Mouse (Mus musculus): Measurements from ENCODE around the gene Ikzf4. TPM values are rescaled to one million over a fixed set of nuclear protein-coding genes. Genes with fewer than 3 reads are reported as not detected.
A peak's percentile ranks its signal among the peaks of the same experiment; 100 is the strongest.

Ikzf4 gene
- total RNA-seq, 2 experiments from 2014 or later = 1.5 to 2.2 TPM

GRCm38 (mm10) chr10:128606483-128606882, 39.3 kb downstream of the Ikzf4 start:
- DNase-seq = no peak

DNA sequence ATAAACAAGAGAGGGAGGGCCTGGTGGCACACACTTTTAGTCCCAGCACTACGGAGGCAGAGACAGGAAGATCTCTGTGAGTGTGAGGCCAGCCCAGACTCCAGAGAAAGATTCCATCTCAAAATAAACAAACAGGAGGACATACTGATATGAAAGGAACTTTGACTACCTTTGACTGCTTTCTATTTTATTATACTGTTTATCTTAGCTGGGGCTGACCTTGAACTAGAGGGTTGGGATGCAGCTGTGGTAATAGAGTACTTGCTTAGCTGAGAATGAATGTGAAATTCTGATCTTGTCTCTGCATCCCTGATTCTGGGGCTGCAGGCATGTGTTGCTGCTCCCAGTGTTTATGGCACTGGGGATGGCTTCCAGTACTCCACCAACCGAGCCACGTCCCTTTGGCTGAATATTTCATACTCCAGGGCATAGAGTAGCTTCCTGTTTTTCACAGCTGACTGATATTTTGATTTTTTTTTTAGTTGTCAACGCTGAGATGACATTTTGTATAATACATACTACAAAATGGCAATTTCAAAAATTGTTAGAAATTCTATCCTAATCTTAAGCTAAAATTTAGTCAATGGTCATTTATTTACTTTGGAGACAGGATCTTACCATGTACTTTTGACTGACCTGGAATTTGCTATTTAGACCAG, 43.2 kb downstream of the Ikzf4 start:
- no peak for DNase-seq

GRCm38 (mm10) chr10:128601499-128601898, 44.3 kb downstream of the Ikzf4 start:
- DNase-seq = no peak

- no peak for DNase-seq
Measured at GRCm38 (mm10) chr10:128598476-128598875, 47.3 kb downstream of the Ikzf4 start.

GRCm38 (mm10) chr10:128592797-128593196, 53.0 kb downstream of the Ikzf4 start:
- no peak for DNase-seq

GRCm38 (mm10) chr10:128591436-128591835, 54.4 kb downstream of the Ikzf4 start:
- DNase-seq = no peak

DNA sequence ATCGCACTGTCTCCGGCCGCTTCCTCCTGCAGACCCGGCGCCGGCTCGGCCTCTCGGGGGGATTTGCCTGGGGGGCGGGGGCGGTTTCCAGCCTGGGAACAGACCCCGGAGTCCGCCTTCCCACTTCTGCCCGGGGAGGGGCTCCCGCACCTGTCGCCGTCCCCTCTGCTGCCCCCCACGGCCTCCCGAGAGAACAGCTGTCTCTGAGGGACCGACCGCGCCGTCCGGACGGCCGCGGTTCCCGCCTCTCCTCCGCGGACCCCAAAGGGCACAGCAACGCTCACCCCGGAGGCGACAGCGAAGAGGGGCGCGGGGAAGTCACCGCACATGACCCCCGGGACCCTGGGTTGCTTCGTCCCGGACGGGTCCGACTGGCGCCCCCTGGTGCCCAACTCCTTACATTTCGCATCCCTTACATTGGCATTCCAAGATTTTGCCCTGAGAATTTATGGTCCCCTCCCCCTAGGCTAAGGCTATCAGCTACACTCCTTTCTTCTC, 55.5 kb downstream of the Ikzf4 start:
- DNase-seq = peak; percentile 71 to 86

GRCm38 (mm10) chr10:128589464-128590192, 56.2 kb downstream of the Ikzf4 start, which contains the start of gene Erbb3:
TSS of gene Erbb3 (minus strand) at chr10:128589652.
- DNase-seq = peak; percentile 69 to 78

DNA sequence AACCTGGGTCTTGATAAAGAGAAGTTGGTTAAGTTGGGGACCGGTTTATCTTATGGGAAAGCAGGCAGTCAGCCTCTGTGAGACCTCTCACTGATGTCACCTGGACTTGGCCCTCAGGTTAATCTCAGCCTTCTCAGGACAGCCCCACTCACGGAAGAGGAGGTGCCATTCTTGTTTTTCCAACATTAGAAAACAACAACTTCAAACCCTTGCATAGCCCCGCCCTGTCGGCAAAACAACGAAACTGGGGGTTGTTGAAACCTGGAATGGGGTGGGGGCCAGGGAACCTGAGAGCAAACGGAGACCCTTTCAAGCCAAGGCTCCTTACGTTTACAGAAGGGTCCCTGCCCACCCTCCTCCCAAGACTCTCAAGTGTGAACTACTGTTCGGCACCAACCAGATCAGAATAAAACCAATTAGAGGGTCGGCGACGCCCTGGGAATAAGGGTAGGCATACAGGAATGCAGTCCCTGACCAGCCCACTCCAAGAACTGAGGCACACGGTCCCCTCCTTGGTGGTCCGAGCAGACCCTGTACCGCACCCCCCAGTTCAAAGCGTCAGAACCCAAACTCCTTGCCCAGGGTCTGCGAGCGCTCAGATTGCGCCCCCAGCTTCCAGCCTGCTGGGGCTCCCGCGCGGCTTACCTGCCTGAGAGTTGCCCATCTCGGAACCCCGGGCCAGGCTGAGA, 56.9 kb downstream of the Ikzf4 start:
- no peak for DNase-seq

- no peak for DNase-seq
Measured at GRCm38 (mm10) chr10:128588136-128588535, 57.7 kb downstream of the Ikzf4 start.

DNA sequence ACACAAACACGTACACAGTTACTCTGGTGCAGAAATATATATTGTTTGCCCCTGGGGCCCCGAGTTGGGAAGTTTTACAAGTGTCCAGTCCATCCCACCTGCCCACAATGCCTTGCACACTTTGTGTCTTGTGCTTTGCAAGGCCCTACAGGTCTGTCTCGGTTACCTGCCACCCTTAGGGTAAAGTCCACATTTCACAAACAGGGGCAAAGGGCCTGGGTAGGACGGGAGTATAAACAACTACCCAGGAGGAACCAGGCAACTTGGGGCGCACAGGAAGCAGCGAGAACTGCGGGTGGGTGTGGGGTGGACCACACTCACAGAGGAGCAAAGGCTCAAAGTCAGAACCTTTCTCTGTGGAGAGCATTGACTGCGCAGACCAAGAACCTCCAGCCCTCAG, 58.1 kb downstream of the Ikzf4 start:
- DNase-seq = no peak

- DNase-seq = no peak
Measured at GRCm38 (mm10) chr10:128587120-128587519, 58.7 kb downstream of the Ikzf4 start.

DNA sequence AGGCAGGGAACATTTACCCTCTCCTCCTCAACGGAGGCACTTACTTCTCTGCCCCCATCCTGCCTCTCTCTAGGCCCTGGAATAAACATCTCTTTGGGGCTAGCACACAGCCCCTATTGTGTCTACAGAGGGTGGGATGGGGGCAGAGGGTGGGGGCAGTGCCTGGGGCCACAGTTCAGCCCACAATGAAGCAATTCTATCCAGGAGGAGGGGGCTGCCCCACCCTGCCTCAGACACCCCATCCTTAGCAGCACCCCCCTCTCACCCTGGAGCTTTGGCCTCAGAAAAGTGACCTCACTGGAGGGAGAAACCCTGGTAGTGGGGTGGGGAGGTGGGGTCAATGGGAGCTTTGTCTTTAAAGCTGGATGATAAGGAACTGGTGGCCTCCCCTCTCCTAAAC, 59.2 kb downstream of the Ikzf4 start:
- DNase-seq = no peak

DNA sequence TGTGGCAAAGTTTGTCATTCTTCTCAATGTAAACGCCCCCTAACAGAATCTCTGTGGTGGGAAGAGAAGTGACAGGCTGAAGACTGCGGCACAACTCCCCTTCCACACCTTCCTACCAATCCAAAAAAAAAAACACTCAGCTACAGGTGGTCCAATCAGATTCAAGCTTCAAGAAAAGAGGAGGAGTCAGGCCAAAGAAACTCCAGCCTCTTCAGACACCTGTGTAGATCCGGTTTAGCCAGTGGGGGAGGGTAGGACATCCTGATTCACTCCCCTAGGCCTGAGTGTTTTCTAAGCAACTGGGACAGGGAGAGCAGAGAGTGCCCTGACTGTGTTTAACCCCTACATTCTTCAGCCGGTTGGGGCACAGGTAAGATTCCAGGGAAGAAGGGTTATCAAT, 61.4 kb downstream of the Ikzf4 start:
- DNase-seq = no peak

DNA sequence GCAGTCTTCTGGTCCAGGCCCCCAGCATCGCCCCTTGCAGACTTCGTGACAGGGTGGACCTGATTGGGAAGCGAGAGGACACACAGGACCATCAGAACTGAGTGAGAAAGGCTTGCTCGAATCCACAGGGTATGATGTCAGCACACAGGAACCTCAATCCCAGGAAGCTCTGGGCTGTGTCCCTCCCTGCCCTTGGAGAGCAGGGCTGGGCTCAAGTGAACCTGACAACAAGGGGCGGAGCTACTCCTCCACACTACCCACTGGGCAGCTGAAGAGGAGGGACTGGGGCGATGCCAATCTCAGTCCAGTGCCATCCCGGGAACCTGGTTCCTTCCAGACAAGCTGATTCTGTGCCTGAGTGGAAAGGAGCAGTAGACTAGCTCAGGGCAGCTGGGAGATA, 62.1 kb downstream of the Ikzf4 start:
- peak; percentile 74 to 84 for DNase-seq

Small RNA genes lying within 50 kb of the gene (microRNA-seq; reads per million reads assigned to microRNA genes)
- not detected for gene Mir6917

Other genes with a start within 250 kb of the Ikzf4 start
- not detected for gene Slc39a5, start 244.8 kb downstream of the Ikzf4 start, total RNA-seq (2021)
- gene Nabp2, start 234.5 kb downstream of the Ikzf4 start, total RNA-seq (2021) = 10 to 100 TPM; 71.4 to 73.6 TPM
- 10 to 100 TPM; 44.4 to 45.9 TPM for gene Rnf41, start 234.3 kb downstream of the Ikzf4 start, total RNA-seq (2021)
- 100 to 1,000 TPM in 1 of 2 experiments, 10 to 100 TPM in 1; 97.5 to 104 TPM for gene Smarcc2, start 186.7 kb downstream of the Ikzf4 start, total RNA-seq (2021)
- gene Myl6, start 151.8 kb downstream of the Ikzf4 start, total RNA-seq (2021) = 100 to 1,000 TPM; 812 to 946 TPM
- 1 to 10 TPM; 5.6 to 6.1 TPM for gene Myl6b, start 147.3 kb downstream of the Ikzf4 start, total RNA-seq (2021)
- gene Esyt1, start 120.1 kb downstream of the Ikzf4 start, total RNA-seq (2021) = 10 to 100 TPM; 22.7 to 28.8 TPM
- gene Zc3h10, start 98.2 kb downstream of the Ikzf4 start, total RNA-seq (2021) = 10 to 100 TPM; 11.9 to 15.2 TPM
- gene Rpl41, start 96.7 kb downstream of the Ikzf4 start, total RNA-seq (2021) = 1,000 to 10,000 TPM; 2,845 to 2,862 TPM
- gene Pa2g4, start 80.0 kb downstream of the Ikzf4 start, total RNA-seq (2021) = 10 to 100 TPM; 83.1 to 89.4 TPM
- gene Erbb3, start 56.3 kb downstream of the Ikzf4 start, total RNA-seq (2021) = 1 to 10 TPM; 2.2 to 2.3 TPM
- 100 to 1,000 TPM; 697 to 707 TPM for gene Rps26, start 19.2 kb downstream of the Ikzf4 start, total RNA-seq (2021)
- 10 to 100 TPM; 24.1 to 24.3 TPM for gene Suox, start 28.1 kb upstream of the Ikzf4 start, total RNA-seq (2021)
- 100 to 1,000 TPM; 111 to 125 TPM for gene Rab5b, start 50.3 kb upstream of the Ikzf4 start, total RNA-seq (2021)
- gene Pmel, start 58.2 kb upstream of the Ikzf4 start, total RNA-seq (2021) = 1 to 10 TPM in 1 of 2 experiments, under 1 TPM in 1; 0.82 to 1.4 TPM
- gene Cdk2, start 59.0 kb upstream of the Ikzf4 start, total RNA-seq (2021) = 10 to 100 TPM; 17.4 to 19.7 TPM
- 10 to 100 TPM; 16.2 to 20.2 TPM for gene Dgka, start 98.9 kb upstream of the Ikzf4 start, total RNA-seq (2021)
- gene Pym1, start 101.9 kb upstream of the Ikzf4 start, total RNA-seq (2021) = 10 to 100 TPM; 20.8 to 21.9 TPM
- gene Mmp19, start 144.9 kb upstream of the Ikzf4 start, total RNA-seq (2021) = 10 to 100 TPM; 39.7 to 57.0 TPM
- gene Dnajc14, start 158.1 kb upstream of the Ikzf4 start, total RNA-seq (2021) = 10 to 100 TPM; 60.1 to 77.1 TPM
- gene Tmem198b, start 158.4 kb upstream of the Ikzf4 start, total RNA-seq (2021) = 1 to 10 TPM; 7.6 to 8.9 TPM
- 10 to 100 TPM; 50.4 to 60.8 TPM for gene Sarnp, start 171.3 kb upstream of the Ikzf4 start, total RNA-seq (2021)
- gene Ormdl2, start 175.7 kb upstream of the Ikzf4 start, total RNA-seq (2021) = 10 to 100 TPM; 41.8 to 43.8 TPM
- 1 to 10 TPM; 1.7 to 2.3 TPM for gene Gdf11, start 245.7 kb upstream of the Ikzf4 start, total RNA-seq (2021)

Data from adrenal gland, postnatal 36 days (tissue).